Mouse (Mus musculus) heart, postnatal 4 days (tissue): ENCODE data around the gene Fmnl1. TPM values are rescaled to one million over a fixed set of nuclear protein-coding genes. Genes with fewer than 3 reads are reported as not detected.
A peak's percentile ranks its signal among the peaks of the same experiment; 100 is the strongest.
"Not testable (repeated sequence)": the region's sequence is repeated elsewhere in the genome, so short reads cannot be mapped to it uniquely, and the experiment has no call there.

Experiments
- DNase-seq: peaks from one replicate; pipeline ENCODE4 v3.0.0; 2021
- total RNA-seq, 2 experiments: library from RNA; stranded (reverse); gene quantifications; 2 replicates each; pipeline ENCODE4 v1.2.3; 2021

Gene Fmnl1
- total RNA-seq, 2 experiments from 2014 or later: 7.4 to 8.6 TPM

DNA sequence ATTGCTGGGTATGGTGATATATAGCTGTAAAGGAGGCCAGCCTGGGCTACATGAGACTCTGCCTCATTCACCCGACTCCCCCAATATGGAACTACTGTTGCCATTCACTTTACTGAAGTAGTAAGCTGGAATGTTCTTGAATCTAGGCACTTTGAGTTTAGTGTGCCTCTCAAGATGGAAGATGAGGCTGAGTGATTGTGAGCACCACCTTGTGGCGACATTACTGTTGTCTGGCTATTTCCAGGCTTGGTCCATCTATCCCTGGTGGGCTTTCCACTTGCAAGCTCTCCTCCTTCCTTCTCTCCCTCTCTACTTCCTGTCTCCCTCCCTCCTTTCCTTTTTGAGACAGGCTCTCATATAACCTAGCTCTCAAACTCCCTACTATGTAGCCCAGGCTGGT lies 14.0 kb downstream of the Fmnl1 start:
- DNase-seq: peak; percentile 70

DNA sequence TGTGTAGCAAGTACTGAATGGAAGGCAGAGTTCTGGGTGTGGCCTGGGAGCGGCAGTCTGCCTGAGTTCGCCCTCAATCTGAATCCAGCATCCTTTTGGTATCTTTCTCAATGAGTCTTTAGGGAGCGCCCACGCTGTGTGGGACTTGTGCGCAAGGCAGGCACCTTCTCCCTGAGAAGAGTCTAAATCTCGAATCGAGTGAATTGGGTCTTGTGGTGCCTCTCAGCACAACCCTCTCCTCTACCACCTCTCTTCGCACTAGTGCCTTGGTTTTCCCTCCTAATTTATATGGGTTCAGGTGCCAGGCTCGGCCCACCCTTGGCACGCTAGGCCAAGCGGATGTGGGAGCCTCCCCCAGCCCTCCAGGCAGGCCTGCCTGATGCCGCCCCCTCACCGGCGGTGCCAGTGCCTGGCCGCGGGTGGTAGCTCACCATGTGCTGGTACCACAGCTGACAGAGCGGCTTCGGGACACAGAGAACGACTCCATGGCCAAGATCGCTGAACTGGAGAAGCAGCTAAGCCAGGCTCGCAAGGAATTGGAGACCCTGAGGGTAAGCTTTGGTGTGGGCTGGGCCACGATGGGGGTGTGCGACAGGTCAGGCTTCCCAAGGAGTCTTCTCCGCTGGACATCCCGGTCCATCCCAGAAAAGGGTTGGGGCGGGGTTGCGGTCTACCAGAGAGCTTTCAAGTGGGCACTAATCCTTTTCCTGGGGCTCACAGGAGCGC lies 21.5 kb downstream of the Fmnl1 start:
- DNase-seq: no peak

DNA sequence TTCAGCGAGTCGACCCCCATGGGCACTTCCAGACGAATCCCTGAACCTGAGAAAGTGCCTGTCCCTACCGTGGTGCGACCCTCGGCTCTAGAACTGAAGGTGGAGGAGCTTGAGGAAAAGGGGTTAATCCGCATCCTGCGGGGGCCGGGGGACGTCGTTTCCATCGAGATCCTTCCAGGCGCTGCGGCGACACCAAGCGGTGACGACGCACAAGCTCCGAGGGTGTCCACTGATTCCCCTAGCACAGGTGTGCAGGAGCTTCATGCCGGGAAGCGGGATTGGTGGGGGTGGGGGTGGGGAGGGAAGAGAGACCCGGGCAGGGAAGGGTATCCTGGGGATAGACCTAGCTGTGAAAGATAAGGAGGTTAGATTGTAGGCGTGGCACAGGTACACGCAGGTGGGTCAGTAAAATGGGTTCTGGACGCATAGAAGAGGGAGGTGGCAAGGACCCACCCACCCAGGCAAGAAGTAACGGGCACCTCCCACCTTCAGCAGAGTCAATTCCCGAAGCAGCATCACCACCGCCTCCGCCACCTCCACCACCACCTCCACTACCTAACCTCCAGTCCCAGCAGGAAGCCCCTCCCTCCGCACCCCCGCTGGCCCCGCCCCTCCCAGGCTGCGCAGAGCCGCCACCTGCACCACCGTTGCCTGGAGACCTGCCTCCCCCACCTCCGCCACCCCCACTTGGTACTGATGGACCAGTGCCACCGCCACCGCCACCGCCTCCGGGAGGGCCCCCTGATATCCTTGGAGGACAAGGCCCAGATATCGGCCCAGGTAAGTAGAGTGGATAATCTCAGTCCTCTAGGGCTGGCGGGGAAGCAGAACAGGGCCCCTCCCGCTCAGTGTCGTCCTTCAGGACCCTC lies 22.3 kb downstream of the Fmnl1 start:
- DNase-seq: peak; percentile 50

DNA sequence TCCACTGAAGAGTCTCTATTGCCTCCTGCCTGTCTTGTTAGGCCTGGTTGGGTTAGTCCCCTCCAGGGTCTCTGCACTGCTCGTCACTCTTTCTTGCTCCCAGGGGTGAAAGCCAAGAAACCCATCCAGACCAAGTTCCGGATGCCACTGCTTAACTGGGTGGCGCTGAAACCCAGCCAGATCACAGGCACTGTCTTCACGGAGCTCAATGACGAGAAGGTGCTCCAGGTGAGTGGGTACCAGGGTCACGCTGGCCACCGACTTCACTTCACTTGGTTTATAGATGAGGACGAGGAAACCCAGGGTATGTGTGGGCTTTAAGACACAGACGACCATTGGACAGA lies 22.9 kb downstream of the Fmnl1 start:
- no peak for DNase-seq

DNA sequence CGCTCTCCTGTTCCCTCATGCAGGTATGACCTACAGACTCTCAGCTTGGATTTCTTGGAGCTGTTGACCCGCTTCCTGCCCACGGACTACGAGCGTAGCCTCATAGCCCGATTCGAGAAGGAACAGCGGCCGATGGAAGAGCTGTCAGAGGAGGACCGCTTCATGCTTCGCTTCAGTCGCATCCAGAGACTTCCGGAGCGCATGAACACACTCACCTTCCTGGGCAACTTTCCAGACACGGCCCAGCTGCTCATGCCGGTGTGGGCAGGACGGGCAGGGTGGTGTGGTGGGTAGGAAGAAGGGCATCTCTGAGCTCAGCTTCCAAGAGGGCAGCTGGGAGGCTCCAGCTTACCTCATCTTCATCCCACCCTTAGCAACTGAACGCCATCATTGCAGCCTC lies 24.3 kb downstream of the Fmnl1 start:
- no peak for DNase-seq

DNA sequence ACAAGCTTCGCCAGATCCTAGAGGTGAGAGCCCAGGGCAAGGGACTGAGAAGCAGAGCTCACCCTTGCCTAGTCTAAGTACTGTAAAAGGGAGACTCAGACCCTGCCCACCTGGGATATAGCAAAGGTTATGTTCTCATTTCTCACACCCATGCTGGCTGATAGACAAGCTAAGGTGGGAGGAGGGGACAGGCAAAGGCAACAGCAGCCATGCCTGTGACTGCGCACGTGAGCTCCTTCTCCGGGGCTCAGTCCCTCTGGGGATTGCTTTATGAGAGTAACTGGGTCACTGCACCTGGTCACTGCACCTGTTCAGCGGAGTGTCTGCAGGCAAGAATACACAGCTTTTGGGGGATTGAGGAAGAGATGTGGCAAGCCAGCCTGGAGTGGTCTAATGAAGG lies 24.7 kb downstream of the Fmnl1 start:
- DNase-seq: no peak

DNA sequence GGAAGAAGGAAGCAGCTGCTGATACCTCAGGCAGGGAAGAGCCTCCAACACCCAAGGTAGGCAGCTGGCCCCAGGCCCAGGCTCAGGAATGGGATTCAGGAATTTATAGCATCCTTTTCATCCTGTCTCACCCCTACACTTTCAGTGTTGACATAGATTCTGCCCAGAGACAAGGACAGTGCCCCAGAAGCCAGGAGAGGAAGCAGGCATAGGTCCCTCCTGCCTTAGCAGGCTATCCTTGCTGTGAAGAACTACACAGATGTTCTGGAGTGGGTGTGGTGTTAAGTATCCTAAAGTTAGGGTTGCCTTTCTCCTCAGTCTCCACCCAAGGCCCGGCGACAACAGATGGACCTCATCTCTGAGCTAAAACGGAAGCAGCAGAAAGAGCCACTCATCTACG lies 26.4 kb downstream of the Fmnl1 start:
- DNase-seq: no peak

DNA sequence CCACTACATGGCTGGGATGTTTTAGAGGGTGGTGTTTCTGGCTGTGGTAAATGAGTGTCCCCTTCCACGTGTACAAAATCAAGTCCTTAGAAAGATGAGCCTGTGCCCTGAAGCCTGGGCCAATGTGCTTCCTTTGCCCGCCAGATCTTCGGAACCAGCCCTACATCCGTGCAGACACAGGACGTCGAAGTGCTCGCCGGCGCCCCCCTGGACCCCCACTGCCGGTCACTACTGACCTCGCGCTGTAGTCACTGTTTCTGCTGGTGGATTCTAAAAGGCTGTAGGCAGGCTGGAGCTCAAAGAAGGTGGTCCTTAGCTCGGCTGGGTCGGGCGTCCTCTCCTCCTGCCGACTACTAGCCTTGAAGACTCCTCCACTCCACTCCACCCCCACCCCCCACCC lies 27.4 kb downstream of the Fmnl1 start:
- no peak for DNase-seq

DNA sequence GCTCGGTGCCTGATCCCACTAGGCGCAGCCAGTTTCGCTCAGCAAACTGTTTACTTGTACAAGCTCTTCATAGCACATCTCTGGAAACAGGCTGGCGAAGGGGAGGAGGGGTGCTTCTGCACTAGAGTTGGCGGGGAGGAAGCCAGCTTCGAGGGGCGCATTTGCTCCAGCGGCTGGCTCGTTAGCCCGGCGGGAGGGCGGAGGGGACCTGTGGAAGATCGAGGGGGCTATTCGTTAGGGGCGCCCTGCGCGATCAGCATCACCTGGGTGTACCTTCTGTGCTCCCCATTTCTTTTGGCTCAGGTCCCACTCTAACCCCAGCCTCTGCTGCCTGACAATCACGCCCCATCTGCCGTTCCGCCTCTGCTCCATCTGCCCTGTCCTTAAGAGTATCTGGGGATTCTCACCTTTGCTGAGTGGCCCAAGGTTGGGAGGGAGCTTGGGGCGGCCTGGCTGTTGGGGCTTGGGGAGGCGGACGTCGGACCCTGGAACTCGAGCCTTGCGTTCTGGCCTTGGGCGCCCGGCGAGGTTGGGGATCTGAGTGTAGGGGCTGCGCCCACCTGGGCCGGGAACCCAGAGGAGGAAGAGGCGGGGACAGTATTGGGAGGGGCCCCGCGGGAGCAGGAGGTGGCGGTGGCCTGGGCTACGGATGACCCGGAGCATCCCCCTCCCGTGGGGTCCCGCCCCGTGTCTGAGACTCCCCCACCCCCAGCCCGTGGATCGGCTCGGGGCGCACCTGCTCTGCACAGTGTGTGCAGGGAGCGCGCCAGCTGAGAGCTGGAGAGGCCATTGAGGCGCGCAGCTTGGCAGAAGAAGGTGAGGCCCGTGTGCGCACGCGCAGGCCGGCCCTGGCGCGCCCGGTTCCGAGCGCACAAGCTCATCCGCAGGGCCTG lies 28.2 kb downstream of the Fmnl1 start:
- peak; percentile 45 for DNase-seq

DNA sequence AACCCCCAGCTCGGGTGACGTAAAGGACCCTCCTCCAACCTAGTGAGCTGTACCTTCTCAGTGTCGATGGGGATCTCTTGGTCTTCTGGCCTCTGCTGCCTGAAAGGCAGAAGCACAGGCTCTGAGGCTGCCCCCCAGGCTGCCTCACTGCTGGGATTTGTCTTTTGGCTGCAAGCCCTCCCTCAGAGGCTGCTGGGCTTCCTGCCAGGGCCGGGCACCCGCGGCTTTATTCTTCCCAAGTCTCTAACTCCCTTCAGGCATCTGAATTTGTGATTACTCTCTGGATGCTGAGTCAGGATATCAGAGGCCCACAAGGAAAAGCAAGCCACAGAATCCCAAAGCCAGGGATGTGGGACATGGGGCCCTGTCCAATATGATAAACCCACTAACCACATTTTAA lies 30.8 kb downstream of the Fmnl1 start:
- peak; percentile 83 for DNase-seq

DNA sequence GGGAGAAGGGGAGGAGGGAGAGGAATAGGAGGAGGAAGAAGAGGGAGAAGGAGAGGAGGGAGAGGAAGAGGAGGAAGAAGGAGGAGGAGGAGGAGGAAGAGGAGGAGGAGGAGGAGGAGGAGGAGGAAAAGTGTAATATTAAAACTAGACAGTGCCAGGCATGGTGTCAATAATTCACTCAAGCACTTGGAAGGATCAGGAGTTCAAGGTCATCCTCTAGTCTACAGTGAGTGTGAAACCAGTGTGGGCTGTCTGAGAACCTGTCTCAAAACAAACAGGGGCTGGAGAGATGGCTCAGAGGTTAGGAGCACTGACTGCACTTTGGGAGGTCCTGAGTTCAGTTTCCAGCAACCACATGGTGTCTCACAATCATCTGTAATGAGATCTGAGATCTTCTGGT lies 31.5 kb downstream of the Fmnl1 start:
- DNase-seq: no peak

DNA sequence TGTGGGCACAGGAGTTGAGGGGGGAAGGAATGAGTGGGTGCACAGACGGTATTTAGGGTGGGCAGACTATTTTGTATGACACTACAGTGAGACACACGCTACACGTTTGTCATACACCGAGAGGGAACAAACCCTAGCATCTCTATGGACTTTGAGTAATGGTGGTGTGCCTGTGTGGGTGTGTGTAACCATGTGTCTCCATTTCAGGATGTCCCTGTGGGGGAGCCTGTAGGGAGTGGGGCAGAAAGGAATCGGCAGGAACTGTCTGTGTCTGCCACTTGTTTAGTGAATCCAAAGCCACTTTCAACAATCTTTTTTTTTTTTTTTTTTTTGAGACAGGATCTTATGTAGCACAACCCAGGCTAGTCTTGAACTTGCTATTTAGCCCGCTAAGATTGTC lies 35.3 kb downstream of the Fmnl1 start:
- DNase-seq: no peak

DNA sequence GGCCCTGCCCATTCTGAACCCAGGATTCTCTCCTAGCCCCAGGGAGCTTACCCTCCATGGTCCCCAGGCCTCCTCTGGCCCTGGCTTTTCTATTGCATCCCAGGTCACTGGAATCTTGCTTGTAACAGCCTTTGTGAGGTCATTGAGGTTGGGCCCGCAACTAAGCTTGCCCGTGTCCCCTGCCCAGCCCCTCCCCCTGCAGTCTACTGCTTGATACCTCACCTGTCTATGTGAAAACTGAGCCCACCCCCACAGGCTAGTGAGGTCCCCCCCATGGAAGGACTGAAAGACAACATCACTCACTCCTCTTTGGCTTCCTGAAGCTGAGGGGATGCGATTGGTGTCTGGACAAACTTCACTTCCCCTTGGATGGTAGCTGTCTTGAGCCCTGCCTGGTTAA lies 37.6 kb downstream of the Fmnl1 start, which contains the start of gene 1700023F06Rik:
Gene 1700023F06Rik, minus strand, starts transcription at position 101 of the 400 bp plus-strand sequence.
- no peak for DNase-seq

DNA sequence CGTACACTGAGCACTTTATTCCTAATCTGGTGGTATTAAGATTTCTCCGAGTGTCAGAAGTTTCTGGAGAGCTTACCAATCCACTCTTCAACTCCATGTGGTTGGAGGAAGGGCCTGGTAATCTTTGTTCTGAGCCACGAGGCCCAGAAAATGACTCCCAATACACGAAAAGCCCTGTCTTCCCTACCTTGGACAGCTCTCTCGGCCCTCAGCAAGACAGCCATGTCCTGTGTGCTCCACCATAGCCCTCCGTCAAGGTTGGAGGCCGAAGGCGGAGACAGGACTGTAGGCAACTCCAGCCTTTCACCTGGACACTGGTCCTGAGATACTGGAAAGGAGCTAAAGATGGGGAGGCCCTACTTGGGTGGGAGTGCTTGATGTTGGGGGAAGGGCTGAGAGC lies 39.4 kb downstream of the Fmnl1 start:
- DNase-seq: no peak

DNA sequence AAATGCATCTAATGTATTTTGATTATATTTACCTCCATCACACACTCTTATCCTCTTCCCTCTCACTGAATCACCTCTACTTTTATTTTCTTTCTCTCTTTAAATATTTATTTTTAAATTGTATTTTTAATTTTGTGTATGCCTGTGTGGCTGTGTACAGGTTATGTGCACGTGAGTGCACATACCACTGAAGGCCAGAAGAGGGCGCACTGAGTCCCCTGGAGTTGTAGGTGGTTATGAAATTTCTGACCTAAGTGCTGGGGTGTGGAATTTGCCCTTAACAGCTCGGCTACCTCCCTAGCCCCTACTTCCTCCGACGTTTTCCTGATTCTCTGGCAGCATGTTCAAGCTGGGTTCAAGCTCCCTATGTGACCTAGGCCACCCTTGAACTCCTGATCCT lies 42.8 kb downstream of the Fmnl1 start:
- DNase-seq: no peak

DNA sequence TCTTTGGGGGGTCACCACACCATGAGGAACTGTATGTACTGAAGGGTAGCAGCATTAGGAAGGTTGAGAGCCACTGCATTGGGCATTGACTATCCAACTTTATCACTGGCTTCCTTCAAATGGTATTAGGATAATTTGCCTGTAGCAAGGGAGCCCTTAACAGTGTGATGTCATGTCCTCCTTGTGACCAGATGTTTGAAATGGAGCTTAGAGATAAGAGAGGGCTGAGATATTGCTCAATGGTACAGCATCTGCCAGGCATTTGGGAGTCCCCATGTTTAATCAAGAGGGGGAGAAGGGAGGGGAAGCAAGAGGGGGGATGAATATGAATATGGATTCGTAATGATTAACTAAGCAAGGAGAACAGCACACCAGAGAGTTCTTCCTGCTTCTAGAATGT lies 44.4 kb downstream of the Fmnl1 start:
- no peak for DNase-seq

DNA sequence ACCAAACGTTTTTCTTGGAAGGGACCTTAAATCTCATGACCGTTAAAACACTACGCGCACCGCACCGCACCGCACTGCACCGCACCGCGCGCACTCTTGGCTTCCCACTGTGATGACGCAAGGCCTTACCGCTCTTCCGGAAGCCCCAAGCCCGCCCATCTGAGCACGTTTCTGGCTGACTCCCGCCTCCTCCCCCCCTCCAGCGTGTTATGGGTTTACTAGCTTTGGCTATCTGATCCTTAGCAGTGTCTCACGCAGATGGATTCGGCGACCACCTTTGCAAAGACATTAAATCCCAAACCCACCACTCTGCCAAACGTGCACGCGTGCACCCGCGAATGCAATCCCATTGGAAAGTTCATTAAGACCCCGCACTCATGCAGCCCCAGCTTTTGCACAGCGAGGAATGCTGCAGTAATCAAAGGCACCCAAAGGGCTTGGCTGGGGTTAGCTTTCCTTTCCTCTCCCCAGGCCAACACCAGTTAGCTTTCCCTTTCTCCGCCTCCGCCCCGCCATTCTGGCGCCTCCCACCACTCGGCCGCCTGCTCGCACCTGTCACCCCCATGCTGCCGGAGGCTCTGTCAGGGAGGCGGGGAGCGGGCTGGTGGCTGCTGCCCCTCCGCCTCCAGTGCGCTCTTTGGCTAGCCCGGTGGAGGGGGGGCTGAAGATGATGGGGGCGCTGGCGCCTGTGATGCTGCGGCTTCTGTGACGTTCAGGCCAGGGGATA lies 47.0 kb downstream of the Fmnl1 start, which contains the start of gene Spata32:
Gene Spata32, minus strand, starts transcription at position 643 of the 727 bp plus-strand sequence.
- DNase-seq: peak; percentile 63

DNA sequence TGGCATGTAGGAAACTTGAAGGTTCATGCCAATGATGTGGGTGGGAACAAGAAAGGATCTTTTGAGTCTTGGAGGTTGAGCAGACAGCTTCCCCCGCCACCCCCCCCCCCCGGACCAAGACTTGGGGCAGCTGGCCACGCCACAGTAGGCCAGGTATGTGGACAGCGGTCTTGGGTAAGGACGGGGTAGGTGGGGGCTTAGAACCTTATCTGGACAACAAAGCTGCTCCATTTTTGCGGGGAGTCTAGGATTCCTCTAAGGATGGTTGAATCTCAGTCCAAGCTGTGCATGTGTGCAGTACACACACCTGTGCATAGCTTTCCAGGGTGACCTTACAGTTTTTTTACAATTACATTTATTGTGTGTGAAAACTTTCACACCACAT lies 47.6 kb downstream of the Fmnl1 start:
- no peak for DNase-seq

DNA sequence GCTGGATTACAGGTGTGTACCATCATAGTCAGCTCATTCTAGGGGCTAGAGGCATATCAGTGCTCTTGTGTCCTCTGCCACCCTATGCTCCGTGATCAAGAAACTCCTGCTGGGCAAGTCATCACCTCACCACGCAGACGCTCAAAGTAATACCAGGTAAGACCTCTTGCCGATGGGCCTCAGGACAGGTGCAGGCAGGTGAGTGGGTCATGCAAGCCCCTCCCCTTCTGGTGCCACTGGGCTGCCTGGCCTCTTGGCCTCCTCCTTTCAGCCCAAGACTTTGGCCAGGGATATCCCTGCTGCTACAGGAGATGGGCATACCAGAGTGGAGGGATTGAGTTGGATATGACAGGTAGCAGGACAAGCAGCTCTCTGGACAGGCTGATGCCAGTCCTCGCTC lies 48.4 kb downstream of the Fmnl1 start:
- no peak for DNase-seq

DNA sequence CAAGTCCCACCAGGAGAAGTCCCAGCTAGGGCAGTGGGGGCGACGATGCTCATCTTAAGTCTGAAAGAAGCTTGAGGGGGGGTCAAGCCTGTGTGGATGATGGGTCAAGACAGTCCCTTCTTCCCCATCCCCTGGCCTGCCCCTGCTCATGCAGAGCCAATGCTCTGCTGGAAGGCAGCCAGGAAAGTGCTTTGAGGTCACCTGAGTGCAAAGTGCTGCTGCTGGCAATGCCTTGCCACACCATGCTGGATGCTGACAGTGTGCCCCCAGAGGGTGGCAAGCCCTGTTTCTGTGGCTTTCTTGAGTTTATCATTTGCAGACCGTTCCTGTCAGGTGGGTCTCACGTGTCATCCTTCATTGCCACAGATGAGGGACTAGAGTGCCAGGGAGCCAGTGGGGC lies 49.1 kb downstream of the Fmnl1 start:
- peak; percentile 37 for DNase-seq

DNA sequence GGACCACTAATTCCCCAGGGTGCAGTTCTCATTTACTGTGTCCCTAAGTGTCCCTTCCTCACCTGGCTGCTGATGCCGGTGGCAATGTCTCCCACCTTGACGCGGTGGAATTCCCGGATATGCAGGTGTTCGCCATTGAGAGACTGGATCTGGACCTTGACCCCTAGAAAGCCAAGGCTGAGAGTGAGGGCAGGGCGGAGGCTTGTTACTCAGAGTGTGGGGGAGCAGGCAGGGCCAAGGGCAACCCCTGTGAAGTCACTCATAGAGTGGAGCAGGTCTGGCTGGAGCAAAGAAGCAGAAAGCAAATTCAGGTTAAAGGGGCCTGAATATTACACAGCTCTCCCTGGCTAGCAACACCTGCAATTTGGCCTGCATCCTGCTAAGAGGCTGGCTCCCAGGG lies 50.5 kb downstream of the Fmnl1 start:
- no peak for DNase-seq

DNA sequence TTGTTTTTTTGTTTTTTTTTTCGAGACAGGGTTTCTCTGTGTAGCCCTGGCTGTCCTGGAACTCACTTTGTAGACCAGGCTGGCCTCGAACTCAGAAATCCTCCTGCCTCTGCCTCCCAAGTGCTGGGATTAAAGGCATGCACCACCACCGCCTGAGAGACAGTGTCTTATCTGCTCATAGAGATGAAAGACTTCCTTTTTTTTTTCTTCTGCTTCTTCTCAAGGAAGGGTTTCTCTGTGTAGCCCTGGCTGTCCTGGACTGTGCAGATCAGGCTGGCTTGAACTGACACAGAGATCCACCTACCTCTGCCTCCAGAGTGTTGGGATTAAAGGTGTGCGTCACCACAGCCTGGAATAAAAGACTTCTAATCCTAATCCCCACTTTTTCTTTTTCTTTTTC lies 51.8 kb downstream of the Fmnl1 start:
- DNase-seq: not testable (repeated sequence)
